Mouse (Mus musculus) stomach, embryonic 16.5 days (tissue): ENCODE measurements at regions not wholly inside any gene's neighbourhood (a gene's known extent, or its start where the extent isn't known, plus 50 kb on each side); places are given as distances from the start of the nearest gene placed in this dataset.

ENCODE experiments used
- ATAC-seq: fragments of 200-750 bp; cut with Nextera tagmentation; 2 replicates; pipeline ENCODE4 v1.8.0; 2017; ENCODE audit warnings: moderate number of reproducible peaks, moderate TSS enrichment; ENCODE audit not compliant: insufficient read depth, low FRiP score
- H3K27ac ChIP-seq: fragments of 300-500 bp; sonication (generic); 2 replicates; pipeline ENCODE4 v1.5.1; 2014; ENCODE audit warnings: low read length
- H3K27me3 ChIP-seq: fragments of 300-500 bp; sonication (generic); 2 replicates; pipeline ENCODE4 v1.6.1; 2014; ENCODE audit warnings: low read length, control low read depth, mixed read lengths; ENCODE audit not compliant: control insufficient read depth, insufficient read depth
- H3K36me3 ChIP-seq: fragments of 300-500 bp; sonication (generic); 2 replicates; pipeline ENCODE4 v1.6.1; 2014; ENCODE audit warnings: low read length; ENCODE audit not compliant: control insufficient read depth, insufficient read depth
- H3K4me1 ChIP-seq: fragments of 300-500 bp; sonication (generic); 2 replicates; pipeline ENCODE4 v1.6.1; 2014; ENCODE audit warnings: low read length, control low read depth, mixed read lengths; ENCODE audit not compliant: control insufficient read depth, insufficient read depth
- H3K4me2 ChIP-seq: fragments of 300-500 bp; sonication (generic); 2 replicates; pipeline ENCODE4 v1.6.1; 2014; ENCODE audit warnings: low read depth, low read length, mixed read lengths
- H3K4me3 ChIP-seq: fragments of 300-500 bp; sonication (generic); replicated peaks from 2 replicates; pipeline ENCODE4 v1.5.1; 2014; ENCODE audit warnings: mild to moderate bottlenecking, low read length
- H3K9ac ChIP-seq: fragments of 300-500 bp; sonication (generic); 2 replicates; pipeline ENCODE4 v1.6.1; 2014; ENCODE audit warnings: low read length
- H3K9me3 ChIP-seq: fragments of 300-500 bp; sonication (generic); replicated peaks from 2 replicates; pipeline ENCODE4 v1.6.1; 2016; ENCODE audit warnings: low read length, control low read depth; ENCODE audit not compliant: control insufficient read depth
- WGBS: fragments of 180-500 bp; shearing (Covaris S2); extraction: QIAGEN DNeasy Blood & Tissue Kit; methylation state at CpG from one replicate; pipeline ENCODE4 v1.1.7; 2014; 5-methylcytosine and 5-hydroxymethylcytosine counted together

DNA sequence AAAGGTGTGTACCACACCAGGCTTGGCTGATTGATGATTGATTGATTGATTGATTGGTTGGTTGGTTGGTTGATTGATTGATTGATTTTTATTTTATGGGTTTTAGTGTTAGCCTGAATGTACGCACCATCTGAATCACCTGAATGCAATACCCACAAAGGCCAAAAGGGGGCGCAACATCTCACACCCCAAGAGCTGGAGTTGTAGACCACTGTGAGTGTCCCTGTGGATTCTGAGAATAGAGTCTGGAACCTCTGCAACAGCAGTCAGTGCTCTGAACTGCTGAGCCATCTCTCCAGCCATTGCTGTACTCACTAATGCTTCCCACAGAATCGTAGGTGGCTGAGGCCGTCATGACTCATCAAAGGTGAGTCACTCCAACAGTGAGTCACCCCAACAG lies 109.4 kb upstream of the Foxb1 start:
- WGBS, result 74% methylated on average over 4 of the region's 4 CpGs
- no peak overlapping the region for H3K4me2 ChIP-seq
- no peak for ATAC-seq
- no peaks in the 10 kb centered on the region for H3K27me3 ChIP-seq
- no peak overlapping the region for H3K27ac ChIP-seq
- H3K4me3 ChIP-seq, result no peak overlapping the region
- H3K4me1 ChIP-seq, result no peaks in the 10 kb centered on the region
- H3K9me3 ChIP-seq, result no peaks in the 10 kb centered on the region
- H3K9ac ChIP-seq, result no peak overlapping the region
- no peaks in the 10 kb centered on the region for H3K36me3 ChIP-seq

DNA sequence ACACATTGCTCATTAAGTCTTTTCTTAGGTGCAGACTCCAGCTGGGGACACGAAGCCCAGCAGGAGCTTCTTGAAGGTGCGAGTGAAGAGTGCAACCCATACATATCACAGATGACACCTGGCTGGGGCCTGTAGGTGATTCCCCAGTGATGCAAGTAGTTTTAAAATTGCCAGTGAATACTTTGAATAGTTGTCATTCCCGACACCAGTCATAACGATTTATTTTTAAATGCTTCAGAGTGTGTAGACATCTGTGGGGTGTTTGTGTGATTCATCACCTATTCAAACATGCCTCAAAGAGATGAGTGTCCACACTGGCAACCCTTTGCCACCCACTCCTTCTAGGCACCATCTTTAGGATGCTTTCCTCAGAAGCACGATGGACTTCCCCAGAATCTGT lies 102.9 kb upstream of the Bnip2 start:
- Histone ChIP-seq H3K4me2 (no peak overlapping the region), H3K9ac (no peak overlapping the region), H3K9me3 (no peaks in the 10 kb centered on the region), H3K36me3 (no peaks in the 10 kb centered on the region), H3K4me1 (no peaks in the 10 kb centered on the region), H3K27me3 (no peaks in the 10 kb centered on the region), H3K27ac (no peak overlapping the region), H3K4me3 (no peak overlapping the region)
- no peak for ATAC-seq
- WGBS, result 61% methylated on average over 5 of the region's 5 CpGs

GRCm38 (mm10) chr9:69898016-69898415 lies 91.2 kb upstream of the Bnip2 start:
- Histone ChIP-seq H3K27ac (no peak overlapping the region), H3K27me3 (peaks cover 4% of the 10 kb centered on the region; the same call in 1 of the 2 replicates), H3K9ac (no peak overlapping the region), H3K4me2 (no peak overlapping the region), H3K36me3 (no peaks in the 10 kb centered on the region), H3K4me1 (no peaks in the 10 kb centered on the region), H3K4me3 (no peak overlapping the region), H3K9me3 (no peaks in the 10 kb centered on the region)
- WGBS, result 52% methylated on average over 10 of the region's 10 CpGs
- ATAC-seq, result no peak

DNA sequence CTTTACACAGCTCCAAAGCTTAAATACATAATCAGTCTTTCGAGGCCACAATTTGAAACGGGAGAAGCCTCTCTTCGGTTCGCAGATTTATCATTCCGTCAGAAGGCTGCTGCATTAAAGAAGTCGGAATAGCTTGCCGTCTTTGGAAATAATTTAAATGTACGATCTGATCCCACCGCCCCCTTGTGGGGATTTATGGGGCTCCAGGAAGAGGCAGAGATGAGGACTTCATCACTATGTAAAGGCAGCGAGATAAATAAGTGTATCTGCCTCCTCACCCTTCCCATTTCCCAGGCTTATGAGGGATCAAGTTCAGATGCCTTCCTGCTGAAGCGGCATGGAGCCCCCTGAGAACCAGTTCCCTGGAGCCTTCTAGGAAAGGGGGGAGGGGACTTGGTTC lies 89.9 kb upstream of the Bnip2 start:
- H3K4me3 ChIP-seq, result no peak overlapping the region
- 17% methylated on average over 11 of the region's 11 CpGs for WGBS
- no peaks in the 10 kb centered on the region for H3K4me1 ChIP-seq
- no peak overlapping the region for H3K27ac ChIP-seq
- no peak overlapping the region for H3K9ac ChIP-seq
- no peaks in the 10 kb centered on the region for H3K9me3 ChIP-seq
- H3K4me2 ChIP-seq, result peak overlapping the region; percentile 13; the same call in 1 of the 2 replicates
- H3K27me3 ChIP-seq, result peaks cover 4% of the 10 kb centered on the region; the same call in 1 of the 2 replicates
- H3K36me3 ChIP-seq, result no peaks in the 10 kb centered on the region
- no peak for ATAC-seq

GRCm38 (mm10) chr9:69900871-69901270 lies 88.4 kb upstream of the Bnip2 start:
- WGBS, result 52% methylated on average over 6 of the region's 6 CpGs
- Histone ChIP-seq H3K4me1 (no peaks in the 10 kb centered on the region), H3K4me2 (no peak overlapping the region), H3K4me3 (no peak overlapping the region), H3K9ac (no peak overlapping the region), H3K27ac (no peak overlapping the region), H3K27me3 (peaks cover 4% of the 10 kb centered on the region; the same call in 1 of the 2 replicates), H3K9me3 (no peaks in the 10 kb centered on the region), H3K36me3 (no peaks in the 10 kb centered on the region)
- no peak for ATAC-seq

- Histone ChIP-seq H3K4me1 (no peaks in the 10 kb centered on the region), H3K9me3 (no peaks in the 10 kb centered on the region), H3K27me3 (peaks cover 10% of the 10 kb centered on the region; the same call in 1 of the 2 replicates), H3K4me2 (no peak overlapping the region), H3K9ac (no peak overlapping the region), H3K27ac (no peak overlapping the region), H3K36me3 (no peaks in the 10 kb centered on the region), H3K4me3 (no peak overlapping the region)
- WGBS, result 17% methylated on average over 21 of the region's 21 CpGs
- ATAC-seq, result no peak
Measured at GRCm38 (mm10) chr9:69907123-69907945, 81.9 kb upstream of the Bnip2 start.

DNA sequence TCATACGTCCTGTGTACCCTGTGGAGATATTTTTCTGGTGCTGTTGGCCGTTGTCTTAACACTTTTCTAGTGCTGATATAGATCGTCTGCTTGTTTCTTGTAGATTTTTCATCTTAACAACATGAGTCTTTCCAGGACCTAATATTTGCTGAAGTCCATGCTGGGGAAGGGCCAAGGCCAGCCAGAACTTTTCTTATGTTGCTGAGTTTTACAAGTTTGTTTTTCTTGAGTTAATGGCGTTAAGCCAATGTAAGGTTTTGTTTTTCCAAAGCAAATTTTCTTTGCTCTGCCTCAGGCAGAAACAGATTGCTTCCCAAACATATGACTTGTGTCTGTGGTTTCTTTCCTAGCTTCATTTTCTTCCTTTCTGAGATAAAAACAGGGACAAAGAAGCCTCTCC lies 78.6 kb upstream of the Bnip2 start:
- Histone ChIP-seq H3K4me1 (no peaks in the 10 kb centered on the region), H3K4me3 (no peak overlapping the region), H3K4me2 (no peak overlapping the region), H3K27ac (no peak overlapping the region), H3K36me3 (no peaks in the 10 kb centered on the region), H3K9me3 (no peaks in the 10 kb centered on the region), H3K27me3 (peaks cover 10% of the 10 kb centered on the region; the same call in 1 of the 2 replicates), H3K9ac (no peak overlapping the region)
- ATAC-seq, result no peak
- WGBS, result 51% methylated on average over 4 of the region's 4 CpGs

DNA sequence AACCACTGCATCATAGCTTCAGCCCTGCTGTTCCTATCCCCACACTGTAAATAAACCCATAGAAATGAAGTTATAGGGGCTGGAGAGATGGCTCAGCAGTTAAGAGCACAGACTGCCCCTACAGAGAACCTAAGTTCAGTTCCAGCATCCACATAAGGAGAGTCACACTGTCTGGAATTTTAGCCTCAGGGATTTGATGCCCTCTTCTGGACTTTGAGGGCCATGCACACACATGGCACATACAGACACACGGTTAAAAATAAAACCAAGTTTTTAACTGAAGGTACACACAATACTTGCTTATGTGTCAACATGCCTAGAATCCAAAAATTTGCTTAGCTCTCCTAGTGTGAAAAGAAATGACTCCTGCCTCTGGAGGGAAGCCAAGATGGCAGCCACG lies 61.1 kb upstream of the Bnip2 start:
- no peak overlapping the region for H3K4me2 ChIP-seq
- no peak overlapping the region for H3K27ac ChIP-seq
- 72% methylated on average over 2 of the region's 2 CpGs for WGBS
- no peak overlapping the region for H3K9ac ChIP-seq
- H3K36me3 ChIP-seq, result no peaks in the 10 kb centered on the region
- no peak for ATAC-seq
- no peaks in the 10 kb centered on the region for H3K27me3 ChIP-seq
- no peak overlapping the region for H3K4me3 ChIP-seq
- H3K9me3 ChIP-seq, result no peaks in the 10 kb centered on the region
- H3K4me1 ChIP-seq, result no peaks in the 10 kb centered on the region

GRCm38 (mm10) chr9:69937863-69938262 lies 51.4 kb upstream of the Bnip2 start:
- no peaks in the 10 kb centered on the region for H3K4me1 ChIP-seq
- no peaks in the 10 kb centered on the region for H3K27me3 ChIP-seq
- no peaks in the 10 kb centered on the region for H3K9me3 ChIP-seq
- no peak overlapping the region for H3K9ac ChIP-seq
- no peak for ATAC-seq
- WGBS, result 62% methylated on average over 3 of the region's 3 CpGs
- H3K4me3 ChIP-seq, result no peak overlapping the region
- no peak overlapping the region for H3K27ac ChIP-seq
- H3K36me3 ChIP-seq, result no peaks in the 10 kb centered on the region
- H3K4me2 ChIP-seq, result no peak overlapping the region
